Mouse (Mus musculus) bone marrow, adult 2 months (tissue): Measurements from ENCODE around the gene Acly. TPM values are rescaled to one million over a fixed set of nuclear protein-coding genes. Genes with fewer than 3 reads are reported as not detected.

Experiments
- H3K27ac ChIP-seq: fragments of 200-500 bp; 2 replicates; pipeline ENCODE4 v1.5.1; 2012; ENCODE audit warnings: low read depth, mild to moderate bottlenecking, control low read depth, inconsistent platforms, low read length; ENCODE audit not compliant: control insufficient read depth, poor library complexity, insufficient read depth
- H3K4me1 ChIP-seq: fragments of 200-500 bp; 2 replicates; pipeline ENCODE4 v1.6.1; 2011; ENCODE audit warnings: low read length; ENCODE audit not compliant: control insufficient read depth, insufficient read depth
- H3K4me3 ChIP-seq: fragments of 200-500 bp; replicated peaks from 2 replicates; pipeline ENCODE3; 2011; ENCODE audit warnings: mild to moderate bottlenecking, low read depth, low read length, control low read depth; ENCODE audit not compliant: control insufficient read depth
- CTCF ChIP-seq: fragments of 200-500 bp; IDR thresholded peaks from 2 replicates; pipeline ENCODE4 v1.5.1; 2011; ENCODE audit warnings: low read length, control low read depth; ENCODE audit not compliant: control insufficient read depth, insufficient read depth
- POLR2A ChIP-seq: fragments of 200-500 bp; IDR thresholded peaks from 2 replicates; pipeline ENCODE4 v1.6.1; 2011; ENCODE audit warnings: low read depth, mild to moderate bottlenecking, control low read depth, low read length, borderline replicate concordance; ENCODE audit not compliant: control insufficient read depth
- WGBS: fragments of 180-500 bp; shearing (Covaris S2); methylation state at CpG from one replicate; pipeline ENCODE4 v1.1.7; 2018; 5-methylcytosine and 5-hydroxymethylcytosine counted together
- polyA plus RNA-seq: library from polyadenylated mRNA; stranded (reverse); fragments of >200 nt; gene quantifications from 2 replicates; pipeline ENCODE4 v1.2.4, GENCODE M21; 2011; ENCODE audit warnings: low replicate concordance; ENCODE audit not compliant: missing spikeins, insufficient read depth, insufficient read length

Gene Acly
- polyA plus RNA-seq, 1 experiment = 31.2 TPM

GRCm38 (mm10) chr11:100555583-100555982 lies 27.8 kb upstream of the Acly start:
- Histone ChIP-seq H3K27ac (no peak overlapping the region), H3K4me1 (no peaks in the 10 kb centered on the region; the same call in 1 of the 2 replicates), H3K4me3 (no peak overlapping the region)
- TF ChIP-seq POLR2A (no peak), CTCF (peak; percentile 45)
- 11% methylated on average over 11 of the region's 11 CpGs for WGBS

- H3K27ac ChIP-seq = no peak overlapping the region
- H3K4me3 ChIP-seq = no peak overlapping the region
- no peak for TF ChIP-seq CTCF
- no peak for TF ChIP-seq POLR2A
- 60% methylated on average over 4 of the region's 4 CpGs for WGBS
- peaks cover 3% of the 10 kb centered on the region; the same call in 1 of the 2 replicates for H3K4me1 ChIP-seq
Measured at GRCm38 (mm10) chr11:100552842-100553241, 25.0 kb upstream of the Acly start.

GRCm38 (mm10) chr11:100550101-100550500 lies 22.3 kb upstream of the Acly start:
- 71% methylated on average over 6 of the region's 6 CpGs for WGBS
- Histone ChIP-seq H3K4me1 (peaks cover 7% of the 10 kb centered on the region; the same call in 1 of the 2 replicates), H3K4me3 (no peak overlapping the region), H3K27ac (no peak overlapping the region)
- no peak for TF ChIP-seq POLR2A
- no peak for TF ChIP-seq CTCF

GRCm38 (mm10) chr11:100549466-100549865 lies 21.7 kb upstream of the Acly start:
- TF ChIP-seq CTCF = no peak
- Histone ChIP-seq H3K4me3 (no peak overlapping the region), H3K27ac (no peak overlapping the region), H3K4me1 (peaks cover 10% of the 10 kb centered on the region; the same call in 1 of the 2 replicates)
- WGBS = 79% methylated on average over 8 of the region's 8 CpGs

GRCm38 (mm10) chr11:100548141-100548540 lies 20.3 kb upstream of the Acly start:
- Histone ChIP-seq H3K4me3 (no peak overlapping the region), H3K27ac (no peak overlapping the region), H3K4me1 (peaks cover 10% of the 10 kb centered on the region; the same call in 1 of the 2 replicates)
- 47% methylated on average over 6 of the region's 6 CpGs for WGBS
- TF ChIP-seq CTCF = no peak
- no peak for TF ChIP-seq POLR2A

GRCm38 (mm10) chr11:100546955-100547354 lies 19.2 kb upstream of the Acly start:
- TF ChIP-seq POLR2A (no peak), CTCF (no peak)
- Histone ChIP-seq H3K4me3 (no peak overlapping the region), H3K27ac (no peak overlapping the region), H3K4me1 (peaks cover 10% of the 10 kb centered on the region; the same call in 1 of the 2 replicates)
- 50% methylated on average over 6 of the region's 6 CpGs for WGBS

- 24% methylated on average over 7 of the region's 7 CpGs for WGBS
- H3K4me3 ChIP-seq = peak overlapping the region; percentile 54
- H3K27ac ChIP-seq = peak overlapping the region; percentile 86; the same call in 1 of the 2 replicates
- no peak for TF ChIP-seq CTCF
- TF ChIP-seq POLR2A = no peak
- peaks cover 10% of the 10 kb centered on the region; the same call in 1 of the 2 replicates for H3K4me1 ChIP-seq
Measured at GRCm38 (mm10) chr11:100545746-100546085, 17.9 kb upstream of the Acly start.

GRCm38 (mm10) chr11:100544832-100545745 lies 17.3 kb upstream of the Acly start, which contains the start of gene Ttc25:
Gene Ttc25, plus strand, starts transcription at chr11:100545607.
- peak within 1 kb of the TSS; percentile 86 for H3K27ac ChIP-seq
- H3K4me3 ChIP-seq = peak within 1 kb of the TSS; percentile 54
- H3K4me1 ChIP-seq = peaks cover 10% of the 10 kb centered on the region; the same call in 1 of the 2 replicates
- TF ChIP-seq POLR2A = peak; percentile 85; the same call in 1 of the 2 replicates
- TF ChIP-seq CTCF = no peak
- WGBS = 5% methylated on average over 28 of the region's 28 CpGs
